Mouse (Mus musculus) heart, adult 2 months (tissue): Measurements from ENCODE around the gene Zfp93. TPM values are rescaled to one million over a fixed set of nuclear protein-coding genes. Genes with fewer than 3 reads are reported as not detected.
A peak's percentile ranks its signal among the peaks of the same experiment; 100 is the strongest.

Experiments used
- DNase-seq, 2 experiments: peaks; one replicate each; pipeline ENCODE4 v3.0.0; 2021
- H3K27ac ChIP-seq: fragments of 200-600 bp; 2 replicates; pipeline ENCODE4 v1.8.1; 2022
- H3K27me3 ChIP-seq: fragments of 200-500 bp; 2 replicates; pipeline ENCODE4 v1.6.1; 2012; ENCODE audit warnings: mild to moderate bottlenecking, low read length, inconsistent platforms, mixed read lengths; ENCODE audit not compliant: control insufficient read depth, insufficient read depth
- H3K36me3 ChIP-seq: fragments of 200-500 bp; 2 replicates; pipeline ENCODE4 v1.6.1; 2012; ENCODE audit warnings: low read length, inconsistent platforms; ENCODE audit not compliant: control insufficient read depth, insufficient read depth
- H3K4me1 ChIP-seq: fragments of 200-500 bp; 2 replicates; pipeline ENCODE4 v1.6.1; 2011; ENCODE audit warnings: low read length; ENCODE audit not compliant: control insufficient read depth, insufficient read depth
- H3K4me3 ChIP-seq: fragments of 200-600 bp; 2 replicates; pipeline ENCODE4 v1.8.1; 2022
- H3K79me2 ChIP-seq: fragments of 200-500 bp; replicated peaks from 2 replicates; pipeline ENCODE4 v1.6.1; 2012; ENCODE audit warnings: mild to moderate bottlenecking, inconsistent platforms, low read length, moderate library complexity, mixed read lengths; ENCODE audit not compliant: control insufficient read depth, insufficient read depth
- H3K9ac ChIP-seq: fragments of 200-500 bp; 2 replicates; pipeline ENCODE4 v1.6.1; 2012; ENCODE audit warnings: low read depth, mild to moderate bottlenecking, control low read depth, inconsistent platforms, low read length, mixed read lengths
- CTCF ChIP-seq: fragments of 200-600 bp; IDR thresholded peaks from 2 replicates; pipeline ENCODE4 v1.8.1; 2022; ENCODE audit warnings: antibody characterized with exemption, mild to moderate bottlenecking, moderate library complexity
- EP300 ChIP-seq: fragments of 200-500 bp; IDR thresholded peaks from 2 replicates; pipeline ENCODE4 v1.6.1; 2011; ENCODE audit warnings: low read depth, low read length, control low read depth; ENCODE audit not compliant: insufficient read depth
- POLR2A ChIP-seq: fragments of 200-500 bp; IDR thresholded peaks from 2 replicates; pipeline ENCODE4 v1.6.1; 2011; ENCODE audit warnings: mild to moderate bottlenecking, low read depth, low read length, control low read depth; ENCODE audit not compliant: insufficient read depth
- WGBS: fragments of 180-500 bp; shearing (Covaris S2); methylation state at CpG from one replicate; pipeline ENCODE4 v1.1.7; 2018; 5-methylcytosine and 5-hydroxymethylcytosine counted together
- intact Hi-C: fragments of 180-260 bp; cut with DNase I; formaldehyde crosslinking; loops from one replicate; pipeline ENCODE4 v1.15.1; 2025
- polyA plus RNA-seq: library from polyadenylated mRNA; depleted of rRNA; stranded (reverse); fragments of >200 nt; gene quantifications from 2 replicates; pipeline ENCODE4 v1.2.3, GENCODE M21; 2012
- total RNA-seq, 2 experiments: library from RNA; stranded (reverse); gene quantifications; 2 replicates each; pipeline ENCODE4 v1.2.3; 2021

Zfp93 gene
- total and polyA plus RNA-seq, 3 experiments, result 1.7 to 4.1 (median 3.3) TPM

- Histone ChIP-seq H3K36me3 (no peaks in the 10 kb centered on the region), H3K27me3 (no peaks in the 10 kb centered on the region), H3K9ac (no peak overlapping the region), H3K4me3 (no peak overlapping the region), H3K4me1 (no peaks in the 10 kb centered on the region), H3K27ac (no peak overlapping the region), H3K79me2 (no peaks in the 10 kb centered on the region)
- intact Hi-C loops, result no loop called here
- no peak for TF ChIP-seq EP300
- TF ChIP-seq CTCF, result no peak
- no peak for TF ChIP-seq POLR2A
- 84% methylated on average over 13 of the region's 13 CpGs for WGBS
- DNase-seq, result no peak
These were observed 10.8 kb upstream of the Zfp93 start for GRCm38 (mm10) chr7:24259306-24259999.

- no peak overlapping the region for H3K4me3 ChIP-seq
- WGBS, result 90% methylated on average over 4 of the region's 4 CpGs
- H3K27ac ChIP-seq, result no peak overlapping the region
- intact Hi-C loops, result no loop called here
- no peaks in the 10 kb centered on the region for H3K4me1 ChIP-seq
- H3K36me3 ChIP-seq, result no peaks in the 10 kb centered on the region
- H3K27me3 ChIP-seq, result no peaks in the 10 kb centered on the region
- no peaks in the 10 kb centered on the region for H3K79me2 ChIP-seq
- H3K9ac ChIP-seq, result no peak overlapping the region
- DNase-seq, result no peak
- TF ChIP-seq EP300, result no peak
- no peak for TF ChIP-seq CTCF
- no peak for TF ChIP-seq POLR2A
These were observed 10.3 kb upstream of the Zfp93 start for GRCm38 (mm10) chr7:24260000-24260312.

- Histone ChIP-seq H3K9ac (no peak overlapping the region), H3K4me1 (no peaks in the 10 kb centered on the region; the same call in 1 of the 2 replicates), H3K4me3 (no peak overlapping the region), H3K27ac (no peak overlapping the region), H3K27me3 (no peaks in the 10 kb centered on the region), H3K36me3 (no peaks in the 10 kb centered on the region), H3K79me2 (no peaks in the 10 kb centered on the region)
- DNase-seq, result no peak
- TF ChIP-seq EP300 (no peak), CTCF (no peak), POLR2A (no peak)
- WGBS, result 68% methylated on average over 24 of the region's 24 CpGs
- intact Hi-C loops, result loop anchor here (2.0 to 5.0 kb wide), 4 partner anchors 48 to 186 kb away; partner anchors contain the start of genes Zfp180, Zfp235 and Zfp94
These were observed 1.8 kb upstream of the Zfp93 start for GRCm38 (mm10) chr7:24268176-24269155.

GRCm38 (mm10) chr7:24269256-24269655, 964 bp upstream of the Zfp93 start:
- Histone ChIP-seq H3K4me3 (no peak overlapping the region), H3K27ac (no peak overlapping the region), H3K4me1 (no peaks in the 10 kb centered on the region; the same call in 1 of the 2 replicates), H3K27me3 (no peaks in the 10 kb centered on the region), H3K79me2 (no peaks in the 10 kb centered on the region), H3K36me3 (no peaks in the 10 kb centered on the region), H3K9ac (no peak overlapping the region)
- DNase-seq, result no peak
- WGBS, result 71% methylated on average over 3 of the region's 3 CpGs
- intact Hi-C loops, result loop anchor here (2.0 to 5.0 kb wide), 4 partner anchors 48 to 187 kb away; partner anchors contain the start of genes Zfp180, Zfp235 and Zfp94
- TF ChIP-seq EP300 (no peak), POLR2A (no peak), CTCF (no peak)

GRCm38 (mm10) chr7:24269667-24270287, 443 bp upstream of the Zfp93 start:
- intact Hi-C loops, result loop anchor here (1.0 to 5.0 kb wide), 5 partner anchors 15 to 187 kb away; partner anchors contain the start of genes Zfp108, Zfp180, Zfp235 and Zfp94
- H3K4me1 ChIP-seq, result no peaks in the 10 kb centered on the region; the same call in 1 of the 2 replicates
- H3K9ac ChIP-seq, result peak overlapping the region; percentile 61
- peak overlapping the region; percentile 75 for H3K27ac ChIP-seq
- no peaks in the 10 kb centered on the region for H3K79me2 ChIP-seq
- peak in 1 of 2 experiments; percentile 21 for DNase-seq
- peak overlapping the region; percentile 89 for H3K4me3 ChIP-seq
- H3K27me3 ChIP-seq, result no peaks in the 10 kb centered on the region
- no peaks in the 10 kb centered on the region for H3K36me3 ChIP-seq
- TF ChIP-seq POLR2A (no peak), EP300 (no peak), CTCF (no peak)
- 32% methylated on average over 7 of the region's 7 CpGs for WGBS
